Mouse (Mus musculus) embryo, embryonic 9.5 days (tissue): ENCODE results near the gene Dnajc7.
"Not testable (repeated sequence)": the region's sequence is repeated elsewhere in the genome, so short reads cannot be mapped to it uniquely, and the experiment has no call there.

Experiments
- DNase-seq: peaks from one replicate; pipeline ENCODE4 v3.0.0-alpha.2; 2017; ENCODE audit errors: extremely low spot score

Gene Dnajc7

DNA sequence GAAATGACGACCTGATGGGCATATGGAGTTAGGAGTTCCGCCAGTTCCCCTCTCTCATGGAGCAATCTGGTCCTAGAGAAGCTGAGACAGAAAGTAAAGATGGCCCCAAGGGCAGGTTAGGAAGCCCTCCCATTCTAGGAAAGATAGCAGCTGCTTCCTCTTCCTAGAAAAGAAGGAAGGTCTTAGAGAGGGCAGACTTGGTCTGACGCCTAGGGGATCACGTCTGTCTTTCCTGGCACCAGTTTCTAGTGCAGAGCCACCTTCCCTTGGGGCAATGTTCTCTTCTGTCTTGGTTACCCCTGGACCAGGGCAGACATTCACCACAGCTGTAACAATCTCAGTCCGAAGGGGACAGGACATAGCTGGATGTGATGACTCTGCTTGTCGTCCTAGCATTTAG is 71.8 kb downstream of the Dnajc7 start:
- no peak for DNase-seq

DNA sequence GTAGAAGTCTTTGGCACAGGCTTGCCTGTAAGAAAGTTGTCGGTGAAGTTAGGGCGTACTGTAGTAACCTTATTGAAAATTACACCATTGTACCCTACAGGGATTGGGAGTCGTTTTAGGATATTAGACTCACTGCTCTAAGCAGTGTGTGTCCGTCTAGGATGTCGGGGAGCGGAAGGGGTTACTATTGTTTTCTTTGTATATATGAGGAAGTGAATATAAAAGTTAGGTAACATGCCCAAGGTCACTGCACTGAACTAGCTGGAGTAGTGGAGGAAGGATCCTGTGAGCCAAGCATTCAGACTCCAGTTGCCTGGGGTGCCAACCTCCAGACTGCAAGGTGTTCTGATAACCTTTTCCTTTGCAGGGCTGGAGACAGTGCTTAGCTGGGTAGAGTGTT is 73.0 kb downstream of the Dnajc7 start:
- no peak for DNase-seq

DNA sequence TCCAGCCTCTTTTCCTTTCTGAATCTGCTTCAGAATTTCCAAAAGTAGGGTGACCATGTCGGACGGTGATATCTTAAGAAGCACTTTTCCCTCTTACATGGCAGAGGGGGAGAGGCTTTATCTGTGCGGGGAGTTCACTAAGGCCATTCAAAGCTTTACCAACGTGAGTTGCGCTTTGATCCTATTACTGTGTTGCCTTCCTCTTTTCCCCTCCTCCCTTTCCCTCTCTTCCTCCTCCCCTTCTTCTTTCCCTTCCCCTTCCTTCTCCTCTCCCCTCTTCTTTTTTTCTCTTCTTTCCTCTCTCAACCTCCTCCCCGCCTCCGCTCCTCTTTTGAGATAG is 74.3 kb downstream of the Dnajc7 start:
- no peak for DNase-seq

DNA sequence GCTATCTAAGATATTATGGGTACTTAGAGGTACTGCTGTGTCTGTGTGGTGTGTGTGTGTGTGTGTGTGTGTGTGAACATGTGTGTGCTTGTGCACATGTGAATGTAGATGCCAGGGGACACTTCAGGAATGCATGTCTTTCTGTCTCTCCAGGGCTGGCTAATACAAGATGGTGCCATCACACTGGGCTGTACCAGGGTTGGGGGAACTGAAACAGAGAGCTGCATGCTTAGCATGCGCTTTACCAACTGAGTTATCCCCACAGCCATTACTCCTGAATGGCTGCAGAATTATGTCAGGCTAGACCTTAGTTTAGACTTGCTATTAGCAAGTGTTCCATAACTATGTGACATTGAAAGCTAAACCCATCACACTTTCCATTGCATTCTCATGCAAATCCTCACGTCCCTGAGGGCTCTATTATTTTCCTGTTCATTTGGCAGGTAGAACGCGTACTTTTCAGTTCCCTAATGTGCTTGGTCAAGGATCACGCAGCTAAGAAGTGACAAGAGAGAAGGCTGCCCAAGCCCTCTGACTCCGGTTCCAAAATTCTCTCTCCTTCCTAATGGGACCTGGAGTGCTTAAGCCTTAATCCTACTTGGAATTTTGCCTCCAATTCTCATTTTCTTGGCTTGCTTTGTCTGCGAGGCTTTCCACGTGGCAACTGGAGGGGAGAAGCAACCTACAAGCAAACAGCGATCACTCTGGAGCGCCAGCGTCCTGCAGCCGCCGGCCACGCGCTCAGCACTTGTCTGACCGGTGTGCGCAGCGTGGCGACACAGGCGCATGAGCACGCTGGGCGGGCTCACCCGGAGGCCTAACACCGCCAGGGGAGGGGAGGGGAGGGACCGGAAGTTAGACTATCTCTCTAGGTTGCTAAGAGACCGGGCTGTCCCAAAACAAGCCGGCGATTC is 74.9 kb downstream of the Dnajc7 start, which contains the start of gene Ttc25:
Gene Ttc25, plus strand, starts transcription at position 776 of the 914 bp plus-strand sequence.
- DNase-seq = peak; percentile 90

DNA sequence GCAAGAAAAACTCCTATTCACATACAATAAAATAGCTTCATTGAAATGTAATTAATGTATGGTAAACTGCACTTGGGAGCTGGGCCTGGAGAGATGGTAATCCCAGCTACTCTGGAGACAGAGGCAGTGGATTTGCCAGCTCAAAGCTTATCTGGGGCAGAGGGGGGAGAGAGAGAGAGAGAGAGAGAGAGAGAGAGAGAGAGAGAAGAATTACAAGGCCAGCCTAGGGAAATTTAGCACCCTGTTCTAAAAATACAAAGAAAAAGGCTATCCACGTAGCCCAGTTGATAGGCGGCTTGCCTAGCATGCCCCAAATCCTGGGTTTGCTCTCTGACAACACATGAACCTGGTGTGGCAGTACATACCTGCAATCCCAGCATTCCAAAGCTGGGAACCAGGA is 78.4 kb downstream of the Dnajc7 start:
- DNase-seq = no peak

DNA sequence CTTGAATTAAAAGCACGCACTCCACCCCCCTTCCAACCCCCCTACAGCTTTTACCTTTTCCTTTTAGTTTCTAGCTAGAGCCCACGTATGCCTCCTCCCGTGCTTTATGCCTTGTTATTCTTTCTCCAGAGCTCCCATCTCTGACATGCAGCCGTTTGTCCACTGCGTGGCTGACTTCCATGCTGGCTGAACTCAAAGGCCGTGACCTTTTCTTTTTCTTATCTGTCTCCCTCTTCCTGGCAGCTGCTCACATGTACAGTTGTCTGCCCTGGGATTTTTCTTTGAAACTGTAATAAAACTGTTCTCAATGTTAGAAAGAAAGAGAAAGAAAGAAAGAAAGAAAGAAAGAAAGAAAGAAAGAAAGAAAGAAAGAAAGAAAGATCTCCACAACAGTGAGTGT is 79.0 kb downstream of the Dnajc7 start:
- DNase-seq = no peak

DNA sequence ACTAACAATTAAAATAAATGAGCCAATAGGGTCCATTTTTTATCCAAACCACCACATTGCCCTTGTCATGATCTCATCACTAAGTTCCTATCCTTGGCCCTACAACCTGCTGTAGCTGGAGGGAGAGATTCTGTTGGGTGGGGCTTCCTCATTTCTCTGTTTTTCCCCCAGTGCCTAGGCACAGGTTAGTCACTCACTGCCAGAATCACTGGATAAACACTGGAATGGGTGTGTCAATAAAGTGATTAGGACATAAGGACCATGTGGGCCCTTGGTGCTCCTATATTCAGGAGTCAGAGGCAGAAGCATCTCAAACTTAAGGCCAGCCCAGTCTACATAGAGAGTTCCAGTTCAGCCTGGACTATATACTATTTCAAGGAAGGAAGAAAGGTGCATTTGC is 83.5 kb downstream of the Dnajc7 start:
- no peak for DNase-seq

DNA sequence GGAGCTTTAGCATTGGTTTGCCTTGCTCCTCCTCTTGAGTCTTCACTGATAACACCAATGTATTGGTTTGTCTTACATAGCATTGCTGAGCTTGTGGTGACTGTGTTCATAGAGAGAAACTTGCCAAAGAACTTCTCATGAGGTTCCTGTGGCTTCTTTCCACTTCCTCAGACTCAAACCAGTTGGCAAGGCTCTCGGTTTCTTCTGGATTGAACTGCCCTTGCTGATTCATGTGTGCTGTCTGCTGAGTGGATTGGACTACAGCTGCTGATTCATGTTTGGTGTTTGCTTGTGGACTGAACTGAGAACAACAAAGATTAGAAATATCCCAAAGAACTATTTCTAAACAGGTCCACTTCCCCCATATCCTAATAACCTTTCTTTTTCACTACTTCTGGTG is 84.0 kb downstream of the Dnajc7 start:
- no peak for DNase-seq

DNA sequence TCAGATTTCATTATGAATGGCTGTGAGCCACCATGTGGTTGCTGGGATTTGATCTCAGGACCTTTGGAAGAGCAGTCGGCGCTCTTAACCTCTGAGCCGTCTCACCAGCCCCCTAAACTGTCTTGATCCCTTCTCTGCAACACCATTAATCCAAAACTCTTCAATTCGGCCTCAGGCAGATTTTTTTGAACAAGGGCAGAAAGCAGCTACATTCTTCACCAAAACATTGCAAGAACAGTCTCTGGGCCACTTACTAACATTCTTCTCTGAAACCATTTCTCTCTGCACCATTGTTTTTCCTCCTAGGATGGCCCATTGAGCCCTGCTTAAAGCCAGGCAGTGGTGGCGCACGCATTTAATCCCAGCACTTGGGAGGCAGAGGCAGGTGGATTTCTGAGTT is 85.1 kb downstream of the Dnajc7 start:
- not testable (repeated sequence) for DNase-seq

DNA sequence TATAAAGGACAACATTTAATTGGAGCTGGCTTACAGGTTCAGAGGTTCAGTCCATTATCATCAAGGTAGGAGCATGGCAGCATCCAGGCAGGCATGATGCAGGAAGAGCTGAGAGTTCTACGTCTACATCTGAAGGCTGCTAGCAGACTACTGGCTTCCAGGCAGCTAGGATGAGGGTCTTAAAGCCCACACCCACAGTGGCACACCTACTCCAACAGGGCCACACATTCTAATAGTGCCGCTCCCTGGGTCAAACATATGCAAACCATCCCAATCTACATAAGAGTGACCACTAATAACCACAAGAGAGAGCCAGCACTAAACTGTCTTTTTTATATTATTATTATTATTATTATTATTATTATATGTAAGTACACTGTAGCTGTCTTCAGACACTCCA is 85.6 kb downstream of the Dnajc7 start:
- not testable (repeated sequence) for DNase-seq

DNA sequence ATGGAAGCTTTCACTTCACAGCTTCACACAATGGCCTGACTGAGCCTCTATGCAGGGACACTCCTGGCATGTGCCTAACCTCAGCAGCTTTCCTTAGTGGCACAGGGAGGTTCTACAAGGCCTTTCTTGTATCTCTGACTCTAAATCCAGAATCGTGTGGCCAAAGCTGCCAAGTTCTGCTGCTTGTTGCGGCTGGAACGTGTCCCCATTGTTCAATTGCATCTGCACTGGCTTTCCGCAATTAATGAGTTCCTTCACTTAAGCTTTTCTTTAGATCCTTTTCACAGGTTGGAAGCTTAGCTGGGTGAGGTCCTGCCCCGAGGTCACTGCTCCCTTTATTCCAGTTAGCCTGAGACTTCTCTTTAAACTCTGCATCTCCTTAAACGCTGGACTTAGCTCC is 86.1 kb downstream of the Dnajc7 start:
- no peak for DNase-seq
